Mouse (Mus musculus) embryonic fibroblast, embryonic 13.5 days (primary cell): ENCODE results near the gene Aprt.

Experiments used
- CTCF ChIP-seq: IDR thresholded peaks from 2 replicates; pipeline ENCODE4 v1.5.1; 2011; ENCODE audit warnings: mild to moderate bottlenecking, control low read depth, low read length, moderate library complexity, borderline replicate concordance; ENCODE audit not compliant: insufficient read depth
- POLR2A ChIP-seq: IDR thresholded peaks from 2 replicates; pipeline ENCODE4 v1.6.1; 2011; ENCODE audit warnings: low read depth, mild to moderate bottlenecking, control low read depth, low read length, moderate library complexity

DNA sequence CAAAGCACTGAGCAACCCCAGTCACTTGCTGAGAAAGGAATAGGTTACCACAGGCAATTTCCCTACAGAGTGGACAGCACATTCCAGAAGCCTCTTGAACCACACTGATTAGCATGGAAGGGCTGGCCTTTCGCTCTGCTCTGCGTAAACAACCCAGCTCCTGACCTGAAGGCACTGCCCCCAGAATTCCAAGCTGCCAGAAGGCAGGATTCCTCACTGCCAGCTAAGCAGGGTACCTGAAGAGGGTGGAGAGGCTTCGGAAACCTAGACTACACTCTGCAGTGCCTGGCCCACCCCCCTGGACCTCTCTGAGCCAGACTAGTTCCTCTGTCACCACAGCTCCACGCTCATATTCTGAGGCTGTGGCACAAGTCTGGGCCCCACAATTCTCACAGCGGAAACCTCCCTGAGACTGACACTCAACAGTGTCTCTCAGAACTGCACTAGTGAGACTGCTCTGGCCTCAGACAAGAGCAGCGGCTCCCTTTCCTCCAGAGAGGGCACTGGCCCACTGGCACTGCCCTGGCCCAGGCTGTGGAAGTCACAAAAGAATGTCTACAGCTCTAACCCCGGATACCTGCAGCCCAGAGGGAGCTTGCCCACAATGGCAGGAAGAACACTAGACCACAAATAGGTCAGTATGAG, 50.1 kb downstream of the Aprt start:
- TF ChIP-seq POLR2A: no peak
- TF ChIP-seq CTCF: no peak
